Mouse (Mus musculus) hindbrain, embryonic 15.5 days (tissue): ENCODE measurements around the gene Gabbr2. TPM values are rescaled to one million over a fixed set of nuclear protein-coding genes. Genes with fewer than 3 reads are reported as not detected.
A peak's percentile ranks its signal among the peaks of the same experiment; 100 is the strongest.

Source experiments
- ATAC-seq: fragments of 200-750 bp; cut with Nextera tagmentation; 2 replicates; pipeline ENCODE4 v1.8.0; 2017; ENCODE audit warnings: low read depth, moderate number of reproducible peaks, moderate TSS enrichment; ENCODE audit not compliant: low FRiP score
- H3K27ac ChIP-seq: fragments of 300-500 bp; sonication (generic); replicated peaks from 2 replicates; pipeline ENCODE4 v1.5.1; 2015; ENCODE audit warnings: mild to moderate bottlenecking, inconsistent platforms
- H3K27me3 ChIP-seq: fragments of 300-500 bp; sonication (generic); 2 replicates; pipeline ENCODE4 v1.6.1; 2015; ENCODE audit warnings: control low read depth, inconsistent platforms
- H3K36me3 ChIP-seq: fragments of 300-500 bp; sonication (generic); 2 replicates; pipeline ENCODE4 v1.6.1; 2015; ENCODE audit warnings: control low read depth, inconsistent platforms
- H3K4me1 ChIP-seq: fragments of 300-500 bp; sonication (generic); replicated peaks from 2 replicates; pipeline ENCODE4 v1.6.1; 2015; ENCODE audit warnings: control low read depth, inconsistent platforms
- H3K4me2 ChIP-seq: fragments of 300-500 bp; sonication (generic); 2 replicates; pipeline ENCODE4 v1.6.1; 2015; ENCODE audit warnings: moderate library complexity, mild to moderate bottlenecking, inconsistent platforms
- H3K4me3 ChIP-seq: fragments of 300-500 bp; sonication (generic); 2 replicates; pipeline ENCODE4 v1.5.1; 2015; ENCODE audit warnings: mild to moderate bottlenecking, inconsistent platforms
- H3K9ac ChIP-seq: fragments of 300-500 bp; sonication (generic); 2 replicates; pipeline ENCODE4 v1.6.1; 2015; ENCODE audit warnings: inconsistent platforms
- H3K9me3 ChIP-seq: fragments of 300-500 bp; sonication (generic); 2 replicates; pipeline ENCODE4 v1.6.1; 2016; ENCODE audit warnings: control low read depth, inconsistent platforms
- WGBS: fragments of 180-500 bp; shearing (Covaris S2); methylation state at CpG from one replicate; pipeline ENCODE4 v1.1.7; 2015; 5-methylcytosine and 5-hydroxymethylcytosine counted together
- polyA plus RNA-seq: library from polyadenylated mRNA; unstranded; fragments of >200 nt; fragmentation: Nextera tagmentation; extraction: Ambion mirVana; gene quantifications from 2 replicates; pipeline ENCODE4 v1.2.1, GENCODE M21; 2015

The Gabbr2 gene
- polyA plus RNA-seq, 1 experiment from 2014 or later, result 17.2 TPM

DNA sequence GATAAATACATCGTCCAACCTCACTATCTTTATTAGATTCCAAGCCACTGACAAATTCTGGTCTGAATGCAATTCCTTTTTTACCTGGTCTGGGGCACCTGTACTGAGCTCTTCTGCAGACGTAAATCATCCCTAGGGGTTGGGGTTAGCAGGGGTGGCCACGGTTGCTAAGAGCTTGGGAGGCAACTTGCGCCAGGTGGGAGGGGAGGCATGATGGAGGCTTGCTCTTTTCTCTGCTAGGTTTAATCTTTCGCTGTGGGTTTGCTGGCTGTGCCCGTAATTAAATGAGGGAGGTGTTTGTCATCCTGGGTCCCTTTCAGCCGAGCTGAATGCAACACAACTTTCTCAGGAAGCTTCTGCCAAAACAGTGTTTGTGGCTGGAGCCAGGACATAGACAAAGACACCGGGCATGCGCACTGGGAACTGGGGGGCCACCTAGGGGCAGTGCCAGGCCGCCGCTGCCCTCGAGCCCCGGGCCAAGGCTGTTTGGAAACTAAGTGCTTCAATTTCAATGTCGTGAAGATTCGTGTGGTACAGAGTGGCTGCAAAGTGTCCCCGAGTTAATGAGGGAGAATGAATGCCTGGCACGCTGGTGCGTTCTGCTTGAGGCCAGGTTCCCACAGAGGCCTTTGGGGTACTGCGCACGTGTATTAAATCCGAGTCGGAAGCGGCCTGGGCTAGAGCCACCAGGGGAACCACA is 136.8 kb downstream of the Gabbr2 start:
- Histone ChIP-seq H3K27me3 (no peaks in the 10 kb centered on the region), H3K9me3 (no peaks in the 10 kb centered on the region), H3K9ac (no peak overlapping the region), H3K4me3 (no peak overlapping the region), H3K4me2 (no peak overlapping the region), H3K27ac (peak overlapping the region; percentile 74), H3K4me1 (peaks cover 52% of the 10 kb centered on the region), H3K36me3 (no peaks in the 10 kb centered on the region)
- 39% methylated on average over 23 of the region's 23 CpGs for WGBS
- peak; percentile 83 for ATAC-seq

DNA sequence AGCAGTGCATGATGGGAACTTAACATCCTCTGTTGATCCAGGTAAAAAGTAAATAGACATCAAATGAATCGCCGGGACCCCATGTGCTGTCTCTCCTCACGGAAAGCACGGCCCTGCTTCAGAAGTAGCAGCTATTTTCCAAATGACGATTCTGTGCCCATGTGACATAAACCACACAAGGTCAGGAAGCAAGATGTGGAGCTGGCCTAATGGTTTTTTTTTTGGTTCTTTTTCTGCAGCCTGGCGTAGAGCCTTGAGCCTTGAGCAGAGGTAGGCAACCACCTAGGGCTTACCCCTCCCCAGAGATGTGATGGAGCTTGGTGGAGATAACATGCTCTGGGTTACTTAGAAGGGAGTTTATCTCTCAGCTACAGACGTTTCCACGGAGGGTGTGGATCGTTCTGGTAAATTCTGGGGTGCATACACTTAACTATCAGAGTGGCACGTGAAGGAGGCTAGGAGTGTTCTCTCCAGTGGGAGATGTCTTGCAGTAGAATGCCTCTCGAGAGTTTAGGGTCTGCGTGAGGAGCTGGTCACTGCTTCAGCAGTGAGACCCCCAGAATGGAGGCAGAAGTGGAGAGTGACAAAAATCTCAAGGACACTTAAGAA is 137.7 kb downstream of the Gabbr2 start:
- ATAC-seq, result no peak
- Histone ChIP-seq H3K4me1 (peaks cover 46% of the 10 kb centered on the region), H3K9me3 (no peaks in the 10 kb centered on the region), H3K27ac (peak overlapping the region; percentile 74), H3K4me3 (no peak overlapping the region), H3K4me2 (no peak overlapping the region), H3K9ac (no peak overlapping the region), H3K36me3 (no peaks in the 10 kb centered on the region), H3K27me3 (no peaks in the 10 kb centered on the region)
- WGBS, result 85% methylated on average over 12 of the region's 12 CpGs

DNA sequence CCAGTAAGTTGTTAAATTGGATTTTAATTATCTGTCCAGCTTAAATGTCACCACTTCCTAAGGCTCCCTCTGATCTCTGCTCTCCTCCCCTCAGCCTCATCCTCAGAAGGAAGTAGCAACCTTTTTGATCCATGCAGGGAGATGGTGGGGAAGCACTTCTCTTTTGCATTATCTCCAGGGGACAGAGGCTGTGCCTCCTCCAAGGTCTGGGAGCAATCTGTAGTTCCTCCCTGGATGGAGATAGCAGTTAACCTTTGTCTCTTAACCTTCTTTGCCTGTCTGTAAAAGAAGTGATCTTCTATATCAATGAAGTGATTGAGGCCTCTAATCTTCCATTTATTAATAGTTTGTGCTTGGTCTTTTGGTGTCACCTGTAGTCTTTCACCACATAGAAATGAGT is 143.9 kb downstream of the Gabbr2 start:
- Histone ChIP-seq H3K4me3 (no peak overlapping the region), H3K36me3 (peaks cover 3% of the 10 kb centered on the region; the same call in 1 of the 2 replicates), H3K4me2 (no peak overlapping the region), H3K27ac (no peak overlapping the region), H3K27me3 (no peaks in the 10 kb centered on the region), H3K4me1 (peaks cover 15% of the 10 kb centered on the region), H3K9me3 (no peaks in the 10 kb centered on the region), H3K9ac (no peak overlapping the region)
- no peak for ATAC-seq

DNA sequence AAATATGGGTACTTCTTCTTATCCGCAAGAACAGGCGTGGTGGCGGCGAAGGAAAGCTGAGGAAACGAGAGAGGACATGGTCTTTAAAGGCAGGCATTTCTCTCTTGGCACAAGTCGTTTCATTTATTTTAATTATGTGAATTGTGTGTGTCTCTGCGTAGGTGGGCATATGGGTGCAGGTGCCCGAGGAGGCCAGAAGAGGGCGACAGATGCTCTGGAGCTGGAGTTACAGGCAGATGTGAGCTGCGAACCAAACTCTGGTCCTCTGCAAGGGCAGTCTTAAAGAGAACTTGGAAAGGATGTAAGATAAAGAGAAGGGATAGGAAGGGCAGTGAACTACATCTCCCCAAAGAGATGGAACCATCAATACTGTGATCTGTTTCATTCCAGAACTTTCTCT is 145.3 kb downstream of the Gabbr2 start:
- no peak overlapping the region for H3K4me3 ChIP-seq
- H3K36me3 ChIP-seq, result peaks cover 3% of the 10 kb centered on the region; the same call in 1 of the 2 replicates
- no peaks in the 10 kb centered on the region for H3K9me3 ChIP-seq
- WGBS, result 96% methylated on average over 10 of the region's 10 CpGs
- H3K27ac ChIP-seq, result no peak overlapping the region
- ATAC-seq, result no peak
- peaks cover 7% of the 10 kb centered on the region for H3K4me1 ChIP-seq
- H3K4me2 ChIP-seq, result no peak overlapping the region
- H3K27me3 ChIP-seq, result no peaks in the 10 kb centered on the region
- no peak overlapping the region for H3K9ac ChIP-seq

DNA sequence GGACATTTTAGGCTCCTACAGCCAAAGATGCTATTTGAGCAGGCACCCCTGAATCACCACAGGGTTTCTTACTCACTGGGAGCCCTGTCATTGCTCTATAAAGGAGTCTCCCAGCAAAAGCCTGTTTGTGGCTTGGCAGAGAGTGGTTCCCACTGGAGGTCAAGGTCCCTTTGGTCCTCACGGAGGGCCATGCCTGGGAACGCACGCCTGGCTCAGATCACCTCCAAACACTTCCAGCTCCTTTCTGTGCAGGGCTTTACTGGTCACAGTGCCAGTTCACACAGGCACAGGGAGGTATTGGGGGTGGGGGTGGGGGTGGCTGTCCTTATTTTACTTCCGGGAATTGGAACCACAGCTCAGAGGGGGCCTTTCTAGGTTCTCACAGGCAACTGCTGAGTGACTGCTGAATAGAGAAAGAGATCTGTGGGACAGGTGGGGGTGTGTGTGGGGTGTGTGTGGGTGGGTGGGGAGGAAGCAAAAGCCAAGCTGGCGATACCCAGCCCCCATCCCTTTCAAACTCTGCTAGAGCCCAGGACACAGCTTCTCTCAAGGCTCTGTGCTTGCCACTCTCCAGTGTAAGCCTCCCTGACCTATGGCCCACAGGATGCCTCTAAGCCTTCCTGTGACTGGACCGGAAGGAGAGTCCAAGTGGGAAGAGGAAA is 146.6 kb downstream of the Gabbr2 start:
- Histone ChIP-seq H3K27ac (peak overlapping the region; percentile 51), H3K27me3 (no peaks in the 10 kb centered on the region), H3K4me2 (no peak overlapping the region), H3K9ac (no peak overlapping the region), H3K4me3 (no peak overlapping the region), H3K4me1 (no peaks in the 10 kb centered on the region), H3K9me3 (no peaks in the 10 kb centered on the region), H3K36me3 (peaks cover 3% of the 10 kb centered on the region; the same call in 1 of the 2 replicates)
- WGBS, result 66% methylated on average over 6 of the region's 6 CpGs
- peak; percentile 75 for ATAC-seq

DNA sequence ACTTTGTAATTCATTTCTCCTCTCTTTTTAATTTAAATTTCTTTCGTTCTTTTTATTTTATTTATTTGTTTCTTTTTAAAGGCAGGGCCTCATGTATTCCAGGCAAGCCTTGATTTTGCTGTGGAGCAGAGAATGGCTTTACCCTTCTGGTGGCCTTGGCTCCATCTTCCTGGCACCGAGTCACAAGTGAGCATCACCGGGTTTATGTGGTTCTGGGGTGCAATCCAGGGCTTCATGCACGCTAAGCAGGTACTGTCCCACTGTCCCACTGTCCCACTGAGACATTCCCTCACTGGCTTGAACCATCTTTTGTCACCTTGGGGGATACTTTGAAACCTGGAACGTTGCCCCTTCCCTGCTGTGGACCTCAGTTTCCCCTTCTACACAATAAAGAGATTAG is 147.1 kb downstream of the Gabbr2 start:
- Histone ChIP-seq H3K27me3 (no peaks in the 10 kb centered on the region), H3K9me3 (no peaks in the 10 kb centered on the region), H3K4me2 (no peak overlapping the region), H3K4me3 (no peak overlapping the region), H3K36me3 (peaks cover 3% of the 10 kb centered on the region; the same call in 1 of the 2 replicates), H3K27ac (no peak overlapping the region), H3K4me1 (no peaks in the 10 kb centered on the region), H3K9ac (no peak overlapping the region)
- ATAC-seq, result no peak
- WGBS, result 76% methylated on average over 5 of the region's 5 CpGs

DNA sequence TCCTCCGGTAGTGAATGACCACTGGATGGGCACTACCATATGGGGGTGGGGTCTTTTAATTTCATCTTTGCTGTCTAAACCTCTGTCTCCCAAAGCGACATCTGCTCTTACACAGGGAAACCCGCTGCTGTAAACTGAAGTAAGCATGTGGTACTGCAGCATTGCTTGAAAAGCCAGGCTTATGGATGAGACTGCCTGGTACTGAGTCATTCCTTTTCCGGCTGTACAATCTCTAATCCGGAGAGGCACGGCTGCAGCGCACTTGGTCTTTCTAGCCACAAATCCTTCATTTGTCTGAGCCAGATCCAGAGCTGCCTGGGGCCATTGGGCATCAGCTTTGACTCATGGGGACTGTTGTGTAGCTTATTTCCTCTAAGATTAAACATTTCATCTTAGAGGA is 149.1 kb downstream of the Gabbr2 start:
- no peak for ATAC-seq
- Histone ChIP-seq H3K36me3 (peaks cover 3% of the 10 kb centered on the region; the same call in 1 of the 2 replicates), H3K4me1 (no peaks in the 10 kb centered on the region), H3K27ac (no peak overlapping the region), H3K4me3 (no peak overlapping the region), H3K4me2 (no peak overlapping the region), H3K27me3 (no peaks in the 10 kb centered on the region), H3K9ac (no peak overlapping the region), H3K9me3 (no peaks in the 10 kb centered on the region)
- 85% methylated on average over 7 of the region's 7 CpGs for whole genome bisulfite sequencing

DNA sequence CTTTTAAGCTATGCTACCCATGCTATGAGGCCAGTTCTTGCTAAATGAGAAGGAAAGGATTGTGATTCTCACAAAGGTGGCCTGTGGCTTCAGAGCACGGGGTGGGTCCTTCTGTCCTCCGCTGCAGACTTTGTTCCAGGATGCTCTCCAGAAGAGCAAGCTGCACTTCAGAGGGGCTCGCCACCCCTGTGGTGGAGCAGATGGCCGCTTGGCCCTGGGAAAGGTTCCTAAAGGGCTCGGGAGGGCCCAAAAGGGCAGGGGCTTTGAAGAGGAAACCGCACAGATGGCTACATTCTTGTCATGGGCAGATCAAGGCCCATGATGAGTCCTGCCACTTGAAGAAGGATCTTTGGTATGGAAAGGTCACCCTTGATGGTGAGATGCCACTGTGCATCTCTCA is 151.5 kb downstream of the Gabbr2 start:
- Histone ChIP-seq H3K9me3 (no peaks in the 10 kb centered on the region), H3K4me1 (peaks cover 15% of the 10 kb centered on the region)

DNA sequence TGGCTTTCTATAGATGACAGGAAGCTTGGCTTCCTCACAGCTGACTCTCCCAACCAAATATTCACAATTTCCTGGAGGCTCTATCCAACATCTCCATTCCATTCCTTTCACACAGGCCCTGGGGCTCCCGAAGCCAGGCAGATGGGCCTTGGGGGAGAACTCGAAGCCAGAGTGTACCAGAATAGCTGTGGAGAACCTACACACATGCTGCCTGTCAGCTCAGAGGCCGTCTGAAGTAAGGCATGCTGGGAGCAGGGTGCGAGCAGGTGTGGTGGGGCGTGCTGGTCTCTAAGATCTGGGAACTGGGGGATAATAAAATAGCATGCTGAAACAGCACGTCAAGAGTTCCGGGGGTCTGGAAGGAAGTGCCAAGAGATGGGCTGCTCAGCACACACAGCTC is 154.3 kb downstream of the Gabbr2 start:
- ATAC-seq, result no peak
- H3K36me3 ChIP-seq, result no peaks in the 10 kb centered on the region

More for the DNA sequence above, 151.5 kb downstream of the Gabbr2 start:
- Histone ChIP-seq H3K9ac (no peak overlapping the region), H3K4me2 (no peak overlapping the region), H3K27ac (no peak overlapping the region), H3K4me3 (no peak overlapping the region), H3K27me3 (no peaks in the 10 kb centered on the region), H3K36me3 (no peaks in the 10 kb centered on the region; the same call in 1 of the 2 replicates)
- ATAC-seq, result no peak
- 76% methylated on average over 6 of the region's 6 CpGs for WGBS

DNA sequence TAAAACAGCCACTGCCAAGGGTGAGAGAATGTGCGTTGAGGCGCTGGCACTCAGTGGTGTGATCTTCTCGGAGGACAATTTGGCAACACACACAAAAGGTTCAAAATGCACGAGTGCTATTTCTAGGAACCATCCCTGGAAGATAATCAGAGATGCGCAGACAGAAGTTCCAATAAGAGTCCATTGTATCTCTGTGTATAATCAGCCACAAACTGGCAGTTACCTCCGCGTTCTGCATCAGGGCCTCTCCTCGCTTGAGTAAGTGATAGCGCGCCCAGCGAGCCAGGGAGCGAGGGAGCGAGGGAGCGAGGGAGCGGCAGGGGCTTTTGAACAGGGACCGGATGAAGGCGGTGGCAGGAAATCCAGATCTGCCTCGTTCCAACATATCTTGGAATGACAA is 155.6 kb downstream of the Gabbr2 start:
- Histone ChIP-seq H3K4me3 (no peak overlapping the region), H3K4me1 (peaks cover 15% of the 10 kb centered on the region), H3K27me3 (no peaks in the 10 kb centered on the region), H3K36me3 (no peaks in the 10 kb centered on the region), H3K27ac (peak overlapping the region; percentile 64; the same call in 1 of the 2 replicates), H3K4me2 (no peak overlapping the region), H3K9me3 (no peaks in the 10 kb centered on the region), H3K9ac (no peak overlapping the region)
- 38% methylated on average over 18 of the region's 18 CpGs for WGBS
- ATAC-seq, result no peak

More for the DNA sequence above, 154.3 kb downstream of the Gabbr2 start:
- no peak overlapping the region for H3K4me2 ChIP-seq
- no peaks in the 10 kb centered on the region for H3K9me3 ChIP-seq
- H3K4me3 ChIP-seq, result no peak overlapping the region
- H3K27me3 ChIP-seq, result no peaks in the 10 kb centered on the region
- no peak overlapping the region for H3K9ac ChIP-seq
- 81% methylated on average over 7 of the region's 7 CpGs for WGBS
- peaks cover 15% of the 10 kb centered on the region for H3K4me1 ChIP-seq
- H3K27ac ChIP-seq, result no peak overlapping the region

DNA sequence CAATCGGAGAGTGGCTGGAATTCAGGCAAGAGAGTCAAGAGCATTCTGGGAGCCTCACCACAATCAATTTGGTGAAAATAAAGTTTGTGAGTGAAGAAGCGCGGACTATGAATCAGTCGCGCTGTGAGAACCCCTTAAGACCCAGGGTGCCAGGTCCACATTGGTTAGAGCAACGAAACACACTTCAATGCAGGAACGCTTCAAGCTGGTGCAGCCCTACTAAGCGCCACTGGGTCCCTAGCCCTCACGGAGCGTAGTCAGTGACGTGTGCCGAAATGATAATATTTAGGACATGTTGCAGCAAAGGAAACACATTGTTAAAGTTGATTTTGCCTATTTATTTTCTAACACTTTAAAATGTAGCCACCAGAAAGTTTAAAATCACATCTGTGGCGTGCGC is 156.6 kb downstream of the Gabbr2 start:
- no peak for ATAC-seq
- no peaks in the 10 kb centered on the region for H3K36me3 ChIP-seq
- H3K4me3 ChIP-seq, result no peak overlapping the region
- peaks cover 15% of the 10 kb centered on the region for H3K4me1 ChIP-seq
- no peak overlapping the region for H3K4me2 ChIP-seq
- no peaks in the 10 kb centered on the region for H3K27me3 ChIP-seq
- H3K9me3 ChIP-seq, result no peaks in the 10 kb centered on the region
- no peak overlapping the region for H3K9ac ChIP-seq
- H3K27ac ChIP-seq, result no peak overlapping the region
- 94% methylated on average over 14 of the region's 14 CpGs for WGBS

DNA sequence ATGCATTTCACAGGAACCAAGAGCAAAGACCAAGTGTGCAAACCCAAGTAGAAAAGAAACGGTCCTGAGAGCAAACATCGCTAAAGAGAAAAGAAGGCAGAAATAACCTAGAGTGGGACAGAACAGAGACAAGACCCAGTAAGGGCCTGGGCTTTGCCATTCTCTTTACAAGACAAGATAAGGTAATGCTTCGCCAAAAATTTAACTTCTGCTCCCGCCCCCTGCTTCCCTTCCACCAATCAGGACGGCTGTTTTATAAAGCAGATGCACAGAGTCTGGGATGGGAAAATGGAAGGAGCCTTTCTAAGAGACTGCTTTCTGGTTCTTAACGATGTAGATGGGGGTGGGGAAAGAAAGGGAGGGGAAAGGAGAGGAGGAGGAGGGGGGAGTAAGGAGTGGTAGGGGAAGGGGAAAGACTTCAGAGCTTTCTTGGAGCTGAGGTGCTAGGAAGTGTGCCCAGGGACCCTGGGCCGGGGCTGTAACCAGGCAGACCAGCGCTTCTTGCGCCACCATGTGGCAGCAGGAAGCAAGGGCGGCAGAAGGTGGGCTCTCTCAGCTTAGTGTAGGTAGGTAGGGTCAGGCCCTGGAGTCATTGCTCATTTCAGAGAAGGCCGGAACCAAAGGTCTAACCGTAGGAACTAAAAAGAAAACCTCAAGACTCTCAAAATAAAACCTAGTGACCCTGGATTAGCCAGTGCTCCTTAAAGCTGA is 158.7 kb downstream of the Gabbr2 start:
- Histone ChIP-seq H3K4me3 (no peak overlapping the region), H3K27me3 (no peaks in the 10 kb centered on the region), H3K4me1 (peaks cover 25% of the 10 kb centered on the region), H3K9me3 (no peaks in the 10 kb centered on the region), H3K4me2 (no peak overlapping the region), H3K36me3 (no peaks in the 10 kb centered on the region), H3K27ac (no peak overlapping the region), H3K9ac (no peak overlapping the region)
- ATAC-seq, result no peak
- WGBS, result 47% methylated on average over 12 of the region's 12 CpGs
